Mouse (Mus musculus) G1E (cell line): ENCODE results near the gene Glmp.
"Not testable (repeated sequence)": the region's sequence is repeated elsewhere in the genome, so short reads cannot be mapped to it uniquely, and the experiment has no call there.

ENCODE experiments used
- CTCF ChIP-seq: IDR thresholded peaks from 2 replicates; pipeline ENCODE4 v1.5.1; 2012; ENCODE audit warnings: low read depth, low read length, inconsistent platforms, mixed read lengths
- TAL1 ChIP-seq: conservative IDR thresholded peaks from 2 replicates; pipeline ENCODE4 v1.6.1; 2012; ENCODE audit warnings: low read depth, low read length, inconsistent platforms, mixed read lengths

GRCm38 (mm10) chr3:88285565-88285895 is 39.3 kb upstream of the Glmp start:
- TF ChIP-seq CTCF, TAL1: not testable (repeated sequence)
